Mouse (Mus musculus) retina, adult 2 months (tissue): Measurements from ENCODE around the gene Umad1.

Experiments
- DNase-seq: peaks from one replicate; pipeline ENCODE4 v3.0.0-alpha.2; 2012; ENCODE audit warnings: low read depth, low spot score

The Umad1 gene

DNA sequence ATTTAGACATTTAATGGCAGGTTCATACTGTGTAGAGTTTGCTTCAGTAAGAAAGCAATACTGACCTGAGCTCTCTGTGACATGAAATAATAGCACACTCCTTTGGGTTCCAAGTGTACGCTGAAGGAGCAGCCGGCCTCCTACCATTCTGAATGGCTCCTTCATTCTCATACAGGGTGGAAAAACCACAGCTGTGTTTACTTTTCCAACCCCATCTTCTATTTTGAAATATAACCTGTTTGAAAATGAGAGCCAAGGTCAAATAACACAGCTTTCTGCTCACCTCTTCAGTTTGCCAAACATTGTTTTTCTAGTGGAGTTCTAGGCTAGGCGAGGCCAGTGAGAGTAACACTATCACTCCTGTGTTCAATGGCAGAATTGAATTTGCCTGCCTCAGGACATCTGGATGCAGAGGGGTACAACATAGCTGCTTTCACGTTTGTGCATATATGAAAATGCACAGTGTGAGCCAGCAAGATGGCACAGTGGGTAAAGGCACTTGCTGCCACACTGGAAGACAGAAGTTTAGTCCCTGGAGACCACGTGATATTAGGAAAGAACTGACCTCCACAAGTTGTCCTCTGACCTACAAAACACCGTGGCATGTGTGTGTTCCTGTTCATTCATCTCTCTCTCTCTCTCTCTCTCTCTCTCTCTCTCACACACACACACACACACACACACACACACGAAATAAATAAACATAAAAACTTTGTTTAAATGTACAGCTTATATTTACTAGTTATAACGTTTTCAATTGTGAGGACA, 157.9 kb downstream of the Umad1 start:
- DNase-seq, result no peak

GRCm38 (mm10) chr6:8419485-8420186, 160.5 kb downstream of the Umad1 start:
- no peak for DNase-seq

- DNase-seq, result no peak
Measured at GRCm38 (mm10) chr6:8420187-8420503, 161.1 kb downstream of the Umad1 start.

- DNase-seq, result no peak
Measured at GRCm38 (mm10) chr6:8421421-8421820, 162.3 kb downstream of the Umad1 start.

- DNase-seq, result no peak
Measured at GRCm38 (mm10) chr6:8421959-8422581, 163.0 kb downstream of the Umad1 start.

DNA sequence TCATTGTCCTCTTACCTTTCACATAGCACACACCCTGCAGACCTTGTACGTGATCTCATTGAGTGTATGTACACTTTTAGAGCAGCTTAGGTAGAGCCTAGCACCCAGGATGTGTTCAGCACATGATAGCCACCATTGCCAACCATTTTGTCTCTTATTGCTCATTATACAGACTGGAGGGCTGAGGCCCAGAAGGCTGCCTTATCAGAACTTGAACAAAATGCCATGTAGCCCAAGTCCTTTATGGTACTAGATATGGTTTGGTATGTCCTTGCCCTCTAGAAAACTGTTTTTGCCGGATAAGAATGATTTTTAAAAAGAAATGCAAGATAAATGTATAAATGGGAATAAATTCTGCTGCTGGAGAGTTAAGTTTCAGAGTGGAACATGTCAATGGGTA, 164.1 kb downstream of the Umad1 start:
- no peak for DNase-seq

- DNase-seq, result no peak
Measured at GRCm38 (mm10) chr6:8427692-8428091, 168.6 kb downstream of the Umad1 start.

DNA sequence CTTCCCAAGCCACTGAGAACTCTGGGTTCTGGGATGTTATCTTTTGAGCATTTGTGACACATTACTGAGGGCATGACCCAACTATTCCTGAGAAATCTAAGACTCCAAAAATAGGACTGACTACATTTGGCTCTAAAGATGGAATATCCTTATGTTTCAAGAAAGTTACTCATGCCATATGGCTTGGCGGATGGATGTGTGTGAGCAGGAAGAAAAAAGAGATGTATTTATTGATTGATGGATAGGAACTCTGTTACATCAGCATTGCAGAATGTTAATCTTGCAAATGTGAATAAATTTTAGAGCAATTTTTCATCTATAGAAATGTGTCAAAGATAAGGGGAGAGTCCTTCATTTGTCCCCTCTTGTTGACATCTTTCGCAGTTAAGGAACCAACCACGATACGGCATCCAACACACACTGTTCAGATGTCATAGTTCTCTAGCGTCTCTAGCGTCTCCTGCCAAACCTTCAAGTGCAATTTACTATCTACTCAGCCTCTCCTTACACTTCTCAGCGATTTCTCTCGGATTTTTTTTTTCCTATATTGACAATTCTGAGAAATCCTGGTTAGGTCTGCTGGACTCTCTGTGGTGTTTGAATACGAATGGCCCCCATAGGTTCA, 171.6 kb downstream of the Umad1 start:
- no peak for DNase-seq

DNA sequence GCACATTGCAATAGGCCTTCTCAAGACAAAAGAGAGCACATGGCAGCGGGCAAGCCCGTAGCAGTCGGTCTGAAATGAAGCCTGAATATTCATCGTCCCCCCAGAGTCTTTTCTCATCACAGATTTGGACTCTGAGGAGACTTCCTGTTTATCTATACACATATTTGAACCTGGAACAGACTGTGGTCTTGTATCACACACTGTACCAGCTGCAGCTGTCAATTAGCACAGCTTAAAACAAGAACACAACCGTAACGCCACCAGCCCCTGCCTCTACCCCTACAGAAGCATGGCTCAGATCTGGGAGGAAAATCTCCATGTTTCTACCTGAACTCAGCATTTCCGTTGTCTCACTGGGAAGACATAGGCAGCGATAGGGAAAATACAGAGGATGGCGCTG, 174.1 kb downstream of the Umad1 start:
- no peak for DNase-seq

- DNase-seq, result no peak
Measured at GRCm38 (mm10) chr6:8437937-8438336, 178.8 kb downstream of the Umad1 start.

GRCm38 (mm10) chr6:8441814-8442213, 182.7 kb downstream of the Umad1 start:
- DNase-seq, result no peak

DNA sequence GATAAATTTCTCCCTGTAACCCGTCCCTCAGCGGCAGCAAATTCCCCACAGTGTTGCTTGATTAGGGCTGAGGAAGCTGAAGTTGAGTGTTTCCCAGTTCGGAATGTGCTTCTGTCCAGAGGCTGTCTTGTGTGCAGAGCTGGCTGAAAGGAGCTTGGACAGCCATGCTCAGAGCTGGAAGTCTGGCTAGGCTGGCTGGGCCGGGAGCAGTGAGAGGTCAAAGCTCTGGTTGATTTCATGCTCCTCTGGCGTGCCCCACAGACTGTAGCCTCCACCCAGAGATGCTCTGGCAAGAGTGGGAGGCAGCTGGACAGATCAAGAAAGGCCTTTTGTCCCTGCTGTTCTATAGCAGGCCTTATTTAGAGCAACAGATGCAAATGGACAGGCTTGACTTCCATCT, 187.7 kb downstream of the Umad1 start:
- DNase-seq, result no peak

- DNase-seq, result no peak
Measured at GRCm38 (mm10) chr6:8455599-8455998, 196.5 kb downstream of the Umad1 start.

- DNase-seq, result no peak
Measured at GRCm38 (mm10) chr6:8458596-8458995, 199.5 kb downstream of the Umad1 start.

DNA sequence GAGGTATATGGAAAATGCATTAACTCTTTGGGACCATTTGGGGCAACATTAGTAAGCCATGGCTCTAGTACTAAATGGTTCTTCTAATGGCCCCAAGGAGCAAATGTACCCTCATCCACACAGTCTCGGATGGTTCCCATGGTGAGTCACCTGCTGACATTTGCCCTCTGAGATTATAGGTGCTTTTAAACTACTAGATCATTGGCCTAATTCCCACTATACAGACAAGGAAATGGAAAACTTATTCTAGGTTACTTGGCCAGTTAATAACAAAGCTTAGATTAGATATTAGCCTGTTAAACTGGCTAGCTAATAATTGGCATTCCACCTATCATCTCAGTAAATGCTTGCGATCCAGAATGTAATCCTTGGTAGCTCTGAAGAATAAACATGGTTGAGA, 203.4 kb downstream of the Umad1 start:
- no peak for DNase-seq

GRCm38 (mm10) chr6:8465388-8465787, 206.3 kb downstream of the Umad1 start:
- DNase-seq, result no peak

- DNase-seq, result no peak
Measured at GRCm38 (mm10) chr6:8465985-8466384, 206.9 kb downstream of the Umad1 start.

- DNase-seq, result no peak
Measured at GRCm38 (mm10) chr6:8467667-8468337, 208.7 kb downstream of the Umad1 start.

GRCm38 (mm10) chr6:8469918-8470317, 210.8 kb downstream of the Umad1 start:
- no peak for DNase-seq

GRCm38 (mm10) chr6:8472125-8472524, 213.0 kb downstream of the Umad1 start:
- DNase-seq, result no peak

DNA sequence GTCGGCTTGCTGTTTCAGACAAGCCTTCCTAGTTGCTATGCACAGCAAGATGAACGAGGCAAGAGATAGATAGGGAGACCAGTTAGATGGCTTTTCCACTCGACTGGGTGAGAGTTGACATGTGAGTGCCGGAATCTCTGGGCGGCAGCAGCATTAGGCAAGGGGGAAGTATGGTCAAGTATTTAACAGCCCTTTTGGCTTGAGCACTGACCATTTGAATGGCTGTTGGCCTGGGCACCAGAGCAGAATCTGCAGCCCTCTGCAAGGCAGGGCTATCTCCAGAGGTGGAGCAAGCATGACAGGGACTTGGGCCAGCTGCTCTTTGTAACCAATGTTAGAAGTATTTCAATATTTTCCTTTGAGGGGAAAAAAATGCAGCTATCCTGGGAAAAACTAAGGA, 213.8 kb downstream of the Umad1 start:
- DNase-seq, result no peak

- DNase-seq, result no peak
Measured at GRCm38 (mm10) chr6:8473498-8473897, 214.4 kb downstream of the Umad1 start.
